Mouse (Mus musculus) embryonic facial prominence, embryonic 10.5 days (tissue): ENCODE measurements around the gene Eml1. TPM values are rescaled to one million over a fixed set of nuclear protein-coding genes. Genes with fewer than 3 reads are reported as not detected.
A peak's percentile ranks its signal among the peaks of the same experiment; 100 is the strongest.

ENCODE experiments used
- DNase-seq: peaks from one replicate; pipeline ENCODE4 v3.0.0-alpha.2; 2017; ENCODE audit warnings: low spot score
- H3K27ac ChIP-seq: fragments of 300-500 bp; sonication (generic); replicated peaks from 2 replicates; pipeline ENCODE4 v1.5.1; 2016; ENCODE audit warnings: mild to moderate bottlenecking
- H3K27me3 ChIP-seq: fragments of 300-500 bp; sonication (generic); replicated peaks from 2 replicates; pipeline ENCODE4 v1.6.1; 2016; ENCODE audit warnings: low read depth, mild to moderate bottlenecking; ENCODE audit not compliant: poor library complexity, severe bottlenecking
- H3K36me3 ChIP-seq: fragments of 300-500 bp; sonication (generic); replicated peaks from 2 replicates; pipeline ENCODE4 v1.6.1; 2016; ENCODE audit warnings: mild to moderate bottlenecking, moderate library complexity
- H3K4me1 ChIP-seq: fragments of 300-500 bp; sonication (generic); 2 replicates; pipeline ENCODE4 v1.6.1; 2016
- H3K4me3 ChIP-seq: fragments of 300-500 bp; sonication (generic); 2 replicates; pipeline ENCODE4 v1.5.1; 2016; ENCODE audit warnings: mild to moderate bottlenecking, moderate library complexity
- H3K9me3 ChIP-seq: fragments of 300-500 bp; sonication (generic); 2 replicates; pipeline ENCODE4 v1.6.1; 2016; ENCODE audit warnings: mild to moderate bottlenecking
- WGBS: fragments of 180-500 bp; shearing (Covaris S2); methylation state at CpG from one replicate; pipeline ENCODE4 v1.1.7; 2016; 5-methylcytosine and 5-hydroxymethylcytosine counted together
- polyA plus RNA-seq: library from polyadenylated mRNA; unstranded; fragments of >200 nt; fragmentation: Nextera tagmentation; extraction: Ambion mirVana; gene quantifications from 2 replicates; pipeline ENCODE4 v1.2.1, GENCODE M21; 2016

Gene Eml1
- polyA plus RNA-seq, 1 experiment from 2014 or later: 70.6 TPM

GRCm38 (mm10) chr12:108400951-108401350, 30.2 kb downstream of the Eml1 start:
- H3K9me3 ChIP-seq: no peaks in the 10 kb centered on the region
- no peak overlapping the region for H3K27ac ChIP-seq
- H3K4me1 ChIP-seq: peaks cover 22% of the 10 kb centered on the region
- H3K36me3 ChIP-seq: no peaks in the 10 kb centered on the region
- no peak overlapping the region for H3K4me3 ChIP-seq
- 75% methylated on average over 8 of the region's 8 CpGs for WGBS
- no peaks in the 10 kb centered on the region for H3K27me3 ChIP-seq
- DNase-seq: no peak

- Histone ChIP-seq H3K4me3 (no peak overlapping the region), H3K27me3 (no peaks in the 10 kb centered on the region; the same call in 1 of the 2 replicates), H3K9me3 (no peaks in the 10 kb centered on the region), H3K27ac (no peak overlapping the region), H3K36me3 (no peaks in the 10 kb centered on the region), H3K4me1 (peaks cover 23% of the 10 kb centered on the region)
- WGBS: 87% methylated on average over 6 of the region's 6 CpGs
- DNase-seq: no peak
Observed at GRCm38 (mm10) chr12:108403957-108404356, 33.2 kb downstream of the Eml1 start.

- H3K4me1 ChIP-seq: peaks cover 40% of the 10 kb centered on the region
- no peak overlapping the region for H3K4me3 ChIP-seq
- no peak for DNase-seq
- peaks cover 11% of the 10 kb centered on the region; the same call in 1 of the 2 replicates for H3K27me3 ChIP-seq
- H3K9me3 ChIP-seq: no peaks in the 10 kb centered on the region
- 57% methylated on average over 5 of the region's 5 CpGs for WGBS
- no peaks in the 10 kb centered on the region for H3K36me3 ChIP-seq
- no peak overlapping the region; the same call in 1 of the 2 replicates for H3K27ac ChIP-seq
Observed at GRCm38 (mm10) chr12:108409100-108409499, 38.3 kb downstream of the Eml1 start.

DNA sequence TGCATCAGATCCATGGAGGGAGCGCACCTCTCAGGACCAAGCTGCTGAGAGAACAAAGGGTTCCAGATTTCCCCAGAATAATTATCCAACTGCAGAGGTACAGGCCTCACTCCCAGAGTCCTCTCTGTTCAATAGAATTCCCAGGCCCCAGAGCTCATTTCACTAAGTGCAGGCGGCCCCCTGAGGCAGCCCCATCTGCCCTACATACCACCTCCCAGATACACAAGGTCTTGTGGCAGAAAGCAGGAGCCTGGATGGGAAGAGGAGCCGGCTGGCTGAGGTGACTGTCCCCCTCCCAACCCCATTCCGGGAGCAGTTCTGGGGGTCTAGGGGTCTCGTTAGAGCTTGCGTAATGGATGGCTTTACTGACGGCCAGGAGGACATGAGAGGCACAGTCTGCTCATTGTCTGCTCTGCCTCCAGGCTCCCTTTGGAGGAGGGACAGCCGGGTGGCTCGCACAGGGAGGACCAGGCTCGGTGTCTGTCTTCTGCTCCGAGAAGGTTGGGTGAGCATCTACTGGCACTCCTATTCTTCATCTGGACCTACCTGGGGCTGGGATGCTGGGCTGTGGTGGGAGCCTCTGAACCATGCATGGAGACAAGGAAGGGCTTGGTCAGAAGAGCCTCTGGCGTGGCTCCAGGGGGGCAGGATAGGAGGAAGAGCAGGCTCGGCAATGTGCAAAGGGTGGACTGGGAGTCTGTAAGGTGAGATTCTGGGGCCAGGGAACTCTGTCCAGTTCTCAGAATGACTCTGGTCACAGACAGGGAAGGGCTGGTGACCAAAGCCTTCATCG, 39.9 kb downstream of the Eml1 start:
- H3K36me3 ChIP-seq: no peaks in the 10 kb centered on the region
- peak overlapping the region; percentile 23; the same call in 1 of the 2 replicates for H3K4me3 ChIP-seq
- no peak for DNase-seq
- H3K27me3 ChIP-seq: peaks cover 11% of the 10 kb centered on the region; the same call in 1 of the 2 replicates
- peaks cover 38% of the 10 kb centered on the region for H3K4me1 ChIP-seq
- H3K27ac ChIP-seq: peak overlapping the region; percentile 61
- 53% methylated on average over 14 of the region's 14 CpGs for WGBS
- no peaks in the 10 kb centered on the region for H3K9me3 ChIP-seq

GRCm38 (mm10) chr12:108414932-108415331, 44.2 kb downstream of the Eml1 start:
- H3K9me3 ChIP-seq: no peaks in the 10 kb centered on the region
- H3K27me3 ChIP-seq: 0 out of 2 replicates have a peak, but pooled peaks cover 11% of the 10 kb centered on the region
- H3K36me3 ChIP-seq: no peaks in the 10 kb centered on the region
- WGBS: 91% methylated on average over 9 of the region's 9 CpGs
- H3K27ac ChIP-seq: no peak overlapping the region
- peaks cover 26% of the 10 kb centered on the region for H3K4me1 ChIP-seq
- H3K4me3 ChIP-seq: no peak overlapping the region
- DNase-seq: no peak

- no peak overlapping the region for H3K4me3 ChIP-seq
- no peaks in the 10 kb centered on the region for H3K9me3 ChIP-seq
- no peak overlapping the region for H3K27ac ChIP-seq
- H3K4me1 ChIP-seq: peaks cover 45% of the 10 kb centered on the region
- DNase-seq: no peak
- H3K36me3 ChIP-seq: no peaks in the 10 kb centered on the region
- peaks cover 17% of the 10 kb centered on the region for H3K27me3 ChIP-seq
Observed at GRCm38 (mm10) chr12:108419570-108419969, 48.8 kb downstream of the Eml1 start.

DNA sequence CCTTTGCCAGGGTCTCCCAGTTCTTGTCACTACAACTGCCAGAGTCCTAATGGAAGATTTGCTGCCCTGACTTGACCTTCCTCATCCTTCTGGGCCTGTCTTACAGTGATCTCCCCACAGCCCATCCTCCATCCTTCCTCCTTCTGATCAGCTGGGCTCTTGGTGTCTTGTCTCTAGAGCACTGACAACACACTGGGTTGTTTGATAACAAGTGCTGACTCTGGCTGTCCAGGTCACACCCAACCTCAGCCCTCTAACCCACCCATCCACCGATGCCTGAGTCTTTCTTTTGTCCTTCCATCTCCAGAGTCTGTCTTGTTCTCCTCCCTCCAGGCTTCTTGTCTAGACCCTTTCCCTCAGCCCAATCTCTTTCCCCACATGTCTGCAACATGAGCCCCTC, 50.7 kb downstream of the Eml1 start:
- Histone ChIP-seq H3K9me3 (no peaks in the 10 kb centered on the region), H3K4me3 (no peak overlapping the region), H3K27ac (0 out of 2 replicates have a peak overlapping the region, but pooled peaks have one; percentile 14), H3K4me1 (peaks cover 54% of the 10 kb centered on the region), H3K27me3 (peaks cover 17% of the 10 kb centered on the region), H3K36me3 (no peaks in the 10 kb centered on the region)
- no peak for DNase-seq
- 84% methylated on average over 1 of the region's 1 CpGs for WGBS

DNA sequence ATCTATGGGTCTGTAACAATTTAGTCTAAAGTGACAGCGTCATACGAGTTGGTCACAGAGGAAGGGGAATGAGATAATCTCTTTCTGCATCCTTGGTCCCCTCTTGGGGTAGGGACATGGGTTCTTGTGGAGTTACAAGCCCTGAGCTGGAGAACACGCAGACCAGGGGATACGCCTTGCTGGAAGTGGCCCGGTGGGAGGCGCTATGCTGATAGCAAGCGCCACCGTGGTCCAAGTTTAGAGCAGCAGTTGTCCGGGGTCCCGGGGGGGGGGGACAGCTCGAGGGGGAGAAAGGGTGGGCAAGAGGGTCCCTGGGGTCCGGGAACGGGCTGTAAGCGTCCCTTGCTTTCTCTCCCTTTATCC, 51.7 kb downstream of the Eml1 start:
- peak overlapping the region; percentile 73 for H3K4me3 ChIP-seq
- peaks cover 54% of the 10 kb centered on the region for H3K4me1 ChIP-seq
- no peak for DNase-seq
- 2% methylated on average over 14 of the region's 14 CpGs for WGBS
- H3K9me3 ChIP-seq: no peaks in the 10 kb centered on the region
- H3K36me3 ChIP-seq: no peaks in the 10 kb centered on the region
- peaks cover 17% of the 10 kb centered on the region for H3K27me3 ChIP-seq
- peak overlapping the region; percentile 92 for H3K27ac ChIP-seq

DNA sequence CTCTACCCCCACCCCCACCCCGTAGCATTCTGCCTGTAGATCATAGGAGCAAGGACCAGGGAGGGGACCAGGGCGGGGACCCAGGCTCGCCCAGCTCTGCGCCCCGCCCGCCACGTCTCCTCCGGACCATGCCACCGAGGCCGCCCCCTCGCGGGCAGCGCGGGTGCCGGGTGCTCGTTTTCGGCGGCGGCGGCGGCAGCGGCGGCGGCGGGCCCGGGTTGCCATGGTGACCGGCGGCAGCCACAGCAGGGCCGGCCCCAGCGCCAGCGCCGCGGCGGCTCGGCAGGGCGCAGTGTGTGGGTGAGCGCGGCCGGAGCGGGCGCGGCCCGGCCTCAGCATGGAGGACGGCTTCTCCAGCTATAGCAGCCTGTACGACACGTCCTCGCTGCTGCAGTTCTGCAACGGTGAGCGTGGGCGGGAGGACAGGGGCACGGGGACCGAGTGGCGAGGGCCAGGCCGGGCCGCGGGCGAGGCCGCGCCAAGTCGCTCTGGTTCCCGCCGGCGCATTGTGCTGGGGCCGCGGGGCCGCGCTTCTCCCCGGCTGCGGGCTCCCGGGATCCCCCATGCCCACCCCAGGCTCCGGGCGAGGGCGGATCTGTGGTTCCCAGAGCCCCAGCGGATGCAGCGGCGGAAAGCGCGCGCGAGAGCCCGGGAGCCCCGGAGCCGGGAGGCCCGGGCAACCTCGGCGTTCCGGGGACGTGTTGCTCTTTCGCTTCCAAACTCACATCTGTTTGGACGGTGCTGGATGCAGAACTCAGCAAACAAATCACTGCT, 52.3 kb downstream of the Eml1 start:
- WGBS: under 1% methylated on average over 90 of the region's 90 CpGs

GRCm38 (mm10) chr12:108430964-108431363, 60.2 kb downstream of the Eml1 start:
- no peaks in the 10 kb centered on the region for H3K27me3 ChIP-seq
- DNase-seq: no peak
- WGBS: 67% methylated on average over 3 of the region's 3 CpGs
- H3K4me1 ChIP-seq: peaks cover 30% of the 10 kb centered on the region
- 0 out of 2 replicates have a peak, but pooled peaks cover 4% of the 10 kb centered on the region for H3K36me3 ChIP-seq
- H3K9me3 ChIP-seq: no peaks in the 10 kb centered on the region
- no peak overlapping the region for H3K4me3 ChIP-seq
- H3K27ac ChIP-seq: 0 out of 2 replicates have a peak overlapping the region, but pooled peaks have one; percentile 5

More for the DNA sequence above, 52.3 kb downstream of the Eml1 start:
- peak; percentile 95 for DNase-seq
- no peaks in the 10 kb centered on the region for H3K9me3 ChIP-seq
- H3K4me1 ChIP-seq: peaks cover 54% of the 10 kb centered on the region
- H3K36me3 ChIP-seq: 0 out of 2 replicates have a peak, but pooled peaks cover 3% of the 10 kb centered on the region
- peak overlapping the region; percentile 73 for H3K4me3 ChIP-seq
- peaks cover 17% of the 10 kb centered on the region for H3K27me3 ChIP-seq
- peak overlapping the region; percentile 92 for H3K27ac ChIP-seq

DNA sequence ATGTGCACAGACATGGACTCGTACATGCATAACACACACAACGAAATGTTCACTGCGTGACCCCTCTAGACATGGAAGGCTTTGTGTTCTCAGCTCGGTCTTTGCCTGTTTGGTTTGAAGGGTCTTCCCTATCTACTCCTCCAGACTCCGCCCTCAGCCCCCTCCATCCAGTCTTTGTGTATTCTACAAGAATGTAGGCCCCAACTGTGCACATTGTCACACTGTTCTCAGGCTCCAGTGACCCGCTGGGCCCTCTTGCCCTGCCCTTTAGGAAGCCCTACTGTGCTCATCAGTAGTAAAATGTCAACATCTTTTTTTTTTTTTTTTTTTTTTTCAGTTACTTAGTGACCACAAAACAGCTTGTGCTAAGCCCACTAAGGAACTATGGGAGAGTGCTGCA, 61.0 kb downstream of the Eml1 start:
- DNase-seq: no peak
- Histone ChIP-seq H3K4me1 (peaks cover 36% of the 10 kb centered on the region), H3K4me3 (no peak overlapping the region), H3K36me3 (0 out of 2 replicates have a peak, but pooled peaks cover 4% of the 10 kb centered on the region), H3K9me3 (no peaks in the 10 kb centered on the region), H3K27me3 (no peaks in the 10 kb centered on the region), H3K27ac (no peak overlapping the region)
- 59% methylated on average over 6 of the region's 6 CpGs for WGBS

- no peak overlapping the region for H3K4me3 ChIP-seq
- 0 out of 2 replicates have a peak, but pooled peaks cover 4% of the 10 kb centered on the region for H3K36me3 ChIP-seq
- DNase-seq: no peak
- H3K9me3 ChIP-seq: no peaks in the 10 kb centered on the region
- 0 out of 2 replicates have a peak overlapping the region, but pooled peaks have one; percentile 5 for H3K27ac ChIP-seq
- peaks cover 38% of the 10 kb centered on the region for H3K4me1 ChIP-seq
- WGBS: 81% methylated on average over 5 of the region's 5 CpGs
- H3K27me3 ChIP-seq: no peaks in the 10 kb centered on the region
Observed at GRCm38 (mm10) chr12:108432578-108432977, 61.8 kb downstream of the Eml1 start.
